16 mouse cellular contexts compared by ENCODE assay signal in genomic region chr1:146002010-146002409, GRCm38 (mm10).
"Had no signal": no experiment of that assay in that cellular context is flagged by ENCODE, and none has a peak within 500 bp of the region (broad histone marks: within the 10 kb centered on the region; RNA-seq: fewer than 3 reads in every experiment).

No protein-coding gene starts in this region.

- H3K4me1 ChIP-seq: neural tube, embryonic 13.5 days; neural tube, embryonic 15.5 days; stomach, embryonic 15.5 days had no signal

- H3K4me3 ChIP-seq: neural tube, embryonic 13.5 days; neural tube, embryonic 15.5 days; stomach, embryonic 15.5 days had no signal

- H3K9ac ChIP-seq: neural tube, embryonic 13.5 days; neural tube, embryonic 15.5 days; stomach, embryonic 15.5 days had no signal

- H3K27me3 ChIP-seq: neural tube, embryonic 13.5 days; neural tube, embryonic 15.5 days; stomach, embryonic 15.5 days had no signal

- H3K9me3 ChIP-seq: neural tube, embryonic 13.5 days; neural tube, embryonic 15.5 days; stomach, embryonic 15.5 days had no signal

- H3K36me3 ChIP-seq: neural tube, embryonic 13.5 days; neural tube, embryonic 15.5 days; stomach, embryonic 15.5 days had no signal

- H3K4me2 ChIP-seq: neural tube, embryonic 13.5 days; neural tube, embryonic 15.5 days; stomach, embryonic 15.5 days had no signal

- DNase-seq: retina, postnatal 1 day; right cerebral cortex, adult 18-20 months; right cerebral cortex, postnatal 14 days; right cerebral cortex, postnatal 25 days; right cerebral cortex, postnatal 4 days; spleen, adult 18-20 months; thymus, adult 18-20 months; thymus, adult 2 months; thymus, postnatal 14 days; thymus, postnatal 25 days; thymus, postnatal 36 days; thymus, postnatal 4 days had no signal

- H3K27ac ChIP-seq: neural tube, embryonic 13.5 days; neural tube, embryonic 15.5 days; stomach, embryonic 15.5 days; stomach, postnatal 0 days had no signal
